Mouse (Mus musculus): ENCODE data around the gene Krtap20-2. TPM values are rescaled to one million over a fixed set of nuclear protein-coding genes. Genes with fewer than 3 reads are reported as not detected.
"Not testable (repeated sequence)": the region's sequence is repeated elsewhere in the genome, so short reads cannot be mapped to it uniquely, and the experiment has no call there.

Krtap20-2 gene
- polyA plus RNA-seq (2015; fragmentation: Nextera tagmentation; extraction: Ambion mirVana) = not detected in 2 replicates

DNA sequence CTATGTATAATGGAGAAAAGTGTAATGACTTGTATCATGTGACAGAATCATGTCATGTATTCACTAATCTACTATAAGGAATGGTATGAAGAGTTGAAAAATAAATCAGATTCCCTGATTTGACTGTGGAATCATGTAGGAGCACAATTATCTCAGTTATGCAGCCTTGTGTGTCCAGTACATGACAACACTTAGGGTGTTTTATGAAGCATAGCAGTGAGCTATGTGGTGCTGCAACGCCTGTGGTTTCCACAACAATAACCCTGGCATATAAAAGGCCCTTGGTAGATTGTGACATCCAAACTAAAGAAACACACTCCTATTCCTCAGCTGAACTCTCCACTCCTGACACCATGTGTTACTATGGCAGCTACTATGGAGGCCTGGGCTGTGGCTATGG is at the start of gene Krtap20-2:
Krtap20-2 (plus strand) TSS at position 301 of the 400 bp plus-strand sequence.
- no peak for DNase-seq (ENCODE audit: low spot score)

DNA sequence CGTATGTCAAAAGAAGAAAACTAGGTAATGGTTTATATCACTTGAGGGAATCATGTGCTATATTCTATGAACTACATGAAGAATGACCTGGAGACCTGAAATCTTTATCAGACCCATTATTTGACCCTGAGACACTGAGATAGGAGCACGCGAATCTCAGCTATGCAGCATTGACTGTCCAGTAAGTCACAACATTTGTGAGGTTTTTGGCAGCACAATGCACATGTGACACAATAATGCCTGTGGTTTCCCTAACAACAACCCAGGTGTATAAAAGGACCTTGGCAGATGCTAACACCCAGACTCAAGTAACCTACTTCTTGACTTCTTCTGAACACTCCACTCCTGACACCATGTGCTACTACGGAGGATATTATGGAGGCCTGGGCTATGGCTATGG is 48.0 kb upstream of the Krtap20-2 start, which contains the start of gene Gm9789:
Gm9789 (plus strand) TSS at position 301 of the 400 bp plus-strand sequence.
- DNase-seq (ENCODE audit: low spot score) = no peak

DNA sequence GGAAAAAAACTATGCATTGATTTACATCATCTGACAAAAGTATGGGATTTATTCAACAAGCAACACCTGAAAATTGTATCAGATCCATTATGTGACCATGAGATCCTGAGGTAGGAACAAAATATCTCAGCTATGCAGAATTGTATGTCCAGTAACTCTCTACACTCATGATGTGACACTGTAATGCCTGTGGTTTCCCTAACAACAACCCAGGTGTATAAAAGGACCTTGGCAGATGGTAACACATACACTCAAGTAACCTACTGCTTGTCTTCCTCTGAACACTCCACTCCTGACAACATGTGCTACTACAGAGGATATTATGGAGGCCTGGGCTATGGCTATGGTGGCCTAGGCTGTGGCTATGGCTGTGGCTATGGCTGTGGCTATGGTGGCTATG is 36.5 kb upstream of the Krtap20-2 start, which contains the start of gene Gm7735:
Gm7735 (plus strand) TSS at position 301 of the 400 bp plus-strand sequence.
- DNase-seq (ENCODE audit: low spot score) = not testable (repeated sequence)

DNA sequence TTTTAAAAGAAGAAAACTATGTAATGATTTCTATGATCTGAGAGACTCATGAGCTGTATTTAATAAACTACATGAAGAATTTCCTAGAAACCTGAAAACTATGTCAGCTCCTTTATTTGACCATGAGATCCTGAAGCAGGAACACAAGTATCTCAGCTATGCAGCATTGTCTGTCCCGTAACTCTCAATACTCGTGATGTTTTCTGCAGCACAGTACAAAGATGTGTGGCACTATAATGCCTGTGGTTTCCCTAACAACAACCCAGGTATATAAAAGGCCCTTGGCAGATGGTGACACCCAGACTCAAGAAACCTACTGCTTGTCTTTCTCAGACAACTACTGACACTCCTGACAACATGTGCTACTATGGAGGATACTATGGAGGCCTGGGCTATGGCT is 31.2 kb upstream of the Krtap20-2 start, which contains the start of gene 1110057P08Rik:
1110057P08Rik (plus strand) TSS at position 301 of the 400 bp plus-strand sequence.
- no peak for DNase-seq (ENCODE audit: low spot score)

DNA sequence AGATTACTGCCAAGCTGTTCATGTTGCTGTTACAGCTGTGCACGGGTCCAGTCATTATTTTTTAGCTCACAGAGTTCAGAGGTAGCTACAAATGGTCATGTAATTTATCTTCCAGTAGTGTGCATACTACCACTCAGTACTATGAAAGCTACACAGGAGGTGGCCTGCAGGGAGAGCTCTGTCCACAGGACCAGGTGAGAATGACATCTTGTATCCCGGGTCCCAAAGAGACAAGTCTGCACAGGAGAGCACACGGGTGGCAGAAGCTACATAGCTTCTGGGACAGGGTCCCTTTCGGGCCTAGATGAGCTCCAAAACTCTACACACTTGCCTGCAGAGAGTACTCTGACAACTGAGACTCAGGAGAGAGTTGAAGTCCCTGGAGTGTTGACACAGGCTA is 17.0 kb upstream of the Krtap20-2 start:
- DNase-seq (ENCODE audit: low spot score) = no peak

Other genes starting within 250 kb of the Krtap20-2 start
- gene Krtap16-3, start 243.0 kb upstream of the Krtap20-2 start, polyA plus RNA-seq (2015; fragmentation: Nextera tagmentation; extraction: Ambion mirVana) = not detected in 2 replicates
- gene Krtap22-2, start 195.1 kb upstream of the Krtap20-2 start, polyA plus RNA-seq (2015; fragmentation: Nextera tagmentation; extraction: Ambion mirVana) = not detected in 2 replicates
- not detected in 2 replicates for gene Gm10229, start 190.6 kb upstream of the Krtap20-2 start, polyA plus RNA-seq (2015; fragmentation: Nextera tagmentation; extraction: Ambion mirVana)
- gene Krtap6-1, start 174.2 kb upstream of the Krtap20-2 start, polyA plus RNA-seq (2015; fragmentation: Nextera tagmentation; extraction: Ambion mirVana) = not detected in 2 replicates
- gene Gm10228, start 164.4 kb upstream of the Krtap20-2 start, polyA plus RNA-seq (2015; fragmentation: Nextera tagmentation; extraction: Ambion mirVana) = not detected in 2 replicates
- not detected in 2 replicates for gene Krtap6-5, start 158.0 kb upstream of the Krtap20-2 start, polyA plus RNA-seq (2015; fragmentation: Nextera tagmentation; extraction: Ambion mirVana)
- not detected in 2 replicates for gene 1110025L11Rik, start 141.9 kb upstream of the Krtap20-2 start, polyA plus RNA-seq (2015; fragmentation: Nextera tagmentation; extraction: Ambion mirVana)
- gene Krtap6-3, start 121.8 kb upstream of the Krtap20-2 start, polyA plus RNA-seq (2015; fragmentation: Nextera tagmentation; extraction: Ambion mirVana) = not detected in 2 replicates
- not detected in 2 replicates for gene Gm6358, start 65.0 kb upstream of the Krtap20-2 start, polyA plus RNA-seq (2015; fragmentation: Nextera tagmentation; extraction: Ambion mirVana)
- not detected in 2 replicates for gene Gm10061, start 54.8 kb upstream of the Krtap20-2 start, polyA plus RNA-seq (2015; fragmentation: Nextera tagmentation; extraction: Ambion mirVana)
- not detected in 2 replicates for gene Gm9789, start 47.9 kb upstream of the Krtap20-2 start, polyA plus RNA-seq (2015; fragmentation: Nextera tagmentation; extraction: Ambion mirVana)
- not detected in 2 replicates for gene Gm7735, start 36.4 kb upstream of the Krtap20-2 start, polyA plus RNA-seq (2015; fragmentation: Nextera tagmentation; extraction: Ambion mirVana)
- gene 1110057P08Rik, start 31.1 kb upstream of the Krtap20-2 start, polyA plus RNA-seq (2015; fragmentation: Nextera tagmentation; extraction: Ambion mirVana) = not detected in 2 replicates
- not detected in 2 replicates for gene Krtap21-1, start 198.0 kb downstream of the Krtap20-2 start, polyA plus RNA-seq (2015; fragmentation: Nextera tagmentation; extraction: Ambion mirVana)
- gene Krtap6-2, start 214.2 kb downstream of the Krtap20-2 start, polyA plus RNA-seq (2015; fragmentation: Nextera tagmentation; extraction: Ambion mirVana) = not detected in 2 replicates

All from thymus, postnatal 0 days (tissue).